In the genomic region with DNA sequence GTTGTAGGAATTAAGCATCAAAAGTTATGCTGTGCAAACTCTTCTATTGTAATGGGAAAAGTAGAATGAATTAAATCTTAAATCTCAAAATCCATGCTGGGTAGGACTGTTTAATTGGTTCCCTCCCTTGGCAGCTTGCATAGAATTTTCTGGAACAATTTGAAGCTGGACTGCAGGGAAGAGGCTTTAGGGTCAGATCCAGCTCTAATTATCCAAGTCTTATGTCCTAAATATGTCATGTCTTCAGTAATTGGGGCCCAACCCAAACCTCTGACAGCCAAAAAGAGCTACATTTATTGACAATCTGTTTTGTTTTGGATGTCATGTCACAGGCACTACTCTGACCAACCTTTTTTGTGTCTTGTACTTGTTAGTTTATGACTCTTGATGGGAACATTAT, we compare ENCODE assay signal across 19 mouse cellular contexts.
DNase-seq lines count a peak whose midpoint lies in the region; TF ChIP-seq lines count a peak whose summit lies in the region.
"Had no signal": no experiment of that assay in that cellular context is flagged by ENCODE, and none has a peak within 500 bp of the region (broad histone marks: within the 10 kb centered on the region; RNA-seq: fewer than 3 reads in every experiment).

No protein-coding gene starts in this region.

- TF ChIP-seq POLR2A in brain, embryonic 14.5 days (IDR thresholded peaks at IDR 0.05; ENCODE audit: borderline replicate concordance, extremely low read depth, insufficient read depth, insufficient read length, poor library complexity, severe bottlenecking): no peak

- DNase-seq in Muller cell, postnatal 12 days (ENCODE audit: inconsistent ontology term): peak; percentile 78
- DNase-seq in brain, embryonic 14.5 days (ENCODE audit: low read depth): peak; percentile 12
- DNase-seq in retina, embryonic 14.5 days (ENCODE audit: low spot score): peak; percentile 16
- peak; percentile 52 for DNase-seq in retina, postnatal 1 day
- no peak for DNase-seq in ovary, postnatal 36 days (ENCODE audit: low spot score)
- no peak for DNase-seq in heart, adult 8-10 months (ENCODE audit: low spot score)
- no peak for DNase-seq in lung, adult 18-20 months
- DNase-seq in yolk sac, embryonic 10.5 days (ENCODE audit: low spot score): no peak
- DNase-seq: adrenal gland, adult 2 months; adrenal gland, adult 8-10 months; adrenal gland, postnatal 10 days; adrenal gland, postnatal 14 days; adrenal gland, postnatal 25 days; adrenal gland, postnatal 36 days; B cell, adult 2 months; cerebellum, adult 11 months; cerebellum, adult 11-12 months; cerebellum, adult 18-20 months; cerebellum, adult 2 months had no signal

- TF ChIP-seq CTCF in brain, embryonic 14.5 days (IDR thresholded peaks at IDR 0.05; ENCODE audit: borderline replicate concordance, extremely low read depth, insufficient read depth, insufficient read length): no peak

Comparison
In these comparisons a context has a peak if more than half of its experiments do, and no peak if none do; other contexts are left out.
1. DNase-seq: peak in Muller cell, postnatal 12 days (single experiment), brain, embryonic 14.5 days (single experiment), retina, embryonic 14.5 days (single experiment) and retina, postnatal 1 day (single experiment); none in ovary, postnatal 36 days (single experiment), heart, adult 8-10 months (single experiment), lung, adult 18-20 months (0 of 2) and yolk sac, embryonic 10.5 days (single experiment).